Mouse (Mus musculus) urinary bladder, postnatal 14 days (tissue): ENCODE results near the gene Casr.

Experiments used
- DNase-seq: peaks from one replicate; pipeline ENCODE4 v3.0.0; 2021; ENCODE audit warnings: low spot score

The Casr gene

GRCm38 (mm10) chr16:36523095-36523494, 38.8 kb downstream of the Casr start:
- DNase-seq, result no peak

- no peak for DNase-seq
Observed at GRCm38 (mm10) chr16:36516355-36516754, 45.6 kb downstream of the Casr start.

- no peak for DNase-seq
Observed at GRCm38 (mm10) chr16:36507300-36507699, 54.6 kb downstream of the Casr start.

- no peak for DNase-seq
Observed at GRCm38 (mm10) chr16:36506827-36507226, 55.1 kb downstream of the Casr start.

GRCm38 (mm10) chr16:36505913-36506312, 56.0 kb downstream of the Casr start:
- DNase-seq, result no peak

GRCm38 (mm10) chr16:36505134-36505533, 56.8 kb downstream of the Casr start:
- DNase-seq, result no peak

GRCm38 (mm10) chr16:36502286-36502685, 59.7 kb downstream of the Casr start:
- no peak for DNase-seq

- DNase-seq, result no peak
Observed at GRCm38 (mm10) chr16:36492420-36492819, 69.5 kb downstream of the Casr start.

GRCm38 (mm10) chr16:36476866-36477265, 85.1 kb downstream of the Casr start:
- DNase-seq, result no peak

- DNase-seq, result no peak
Observed at GRCm38 (mm10) chr16:36475530-36475929, 86.4 kb downstream of the Casr start.

- DNase-seq, result no peak
Observed at GRCm38 (mm10) chr16:36474849-36475248, 87.1 kb downstream of the Casr start.

- peak; percentile 53 for DNase-seq
Observed at GRCm38 (mm10) chr16:36473217-36474216, 88.4 kb downstream of the Casr start.

- no peak for DNase-seq
Observed at GRCm38 (mm10) chr16:36471066-36471633, 90.8 kb downstream of the Casr start.

- DNase-seq, result peak; percentile 41
Observed at GRCm38 (mm10) chr16:36469955-36470478, 91.9 kb downstream of the Casr start.

GRCm38 (mm10) chr16:36469367-36469766, 92.6 kb downstream of the Casr start:
- DNase-seq, result peak; percentile 57

- DNase-seq, result peak; percentile 10
Observed at GRCm38 (mm10) chr16:36468862-36469261, 93.1 kb downstream of the Casr start.

GRCm38 (mm10) chr16:36467936-36468335, 94.0 kb downstream of the Casr start:
- no peak for DNase-seq

- DNase-seq, result no peak
Observed at GRCm38 (mm10) chr16:36465436-36465835, 96.5 kb downstream of the Casr start.

- DNase-seq, result no peak
Observed at GRCm38 (mm10) chr16:36464076-36464475, 97.9 kb downstream of the Casr start.

GRCm38 (mm10) chr16:36460426-36460825, 101.5 kb downstream of the Casr start:
- no peak for DNase-seq

GRCm38 (mm10) chr16:36455342-36455802, 106.6 kb downstream of the Casr start, which contains the start of gene Stfa3:
TSS of gene Stfa3 (minus strand) at chr16:36455392.
- DNase-seq, result no peak
